Mouse (Mus musculus) cerebellum, adult 2 months (tissue): Measurements from ENCODE around the gene Cog5. TPM values are rescaled to one million over a fixed set of nuclear protein-coding genes. Genes with fewer than 3 reads are reported as not detected.

ENCODE experiments used
- DNase-seq, 2 experiments: peaks; one replicate each; pipeline ENCODE4 v3.0.0; 2021
- H3K27ac ChIP-seq: fragments of 200-500 bp; 2 replicates; pipeline ENCODE4 v1.5.1; 2012; ENCODE audit warnings: low read length, control low read depth, inconsistent platforms; ENCODE audit not compliant: insufficient read depth
- H3K27me3 ChIP-seq: fragments of 200-500 bp; 2 replicates; pipeline ENCODE4 v1.6.1; 2012; ENCODE audit warnings: inconsistent platforms, mild to moderate bottlenecking, low read length, moderate library complexity; ENCODE audit not compliant: control insufficient read depth, insufficient read depth
- H3K4me1 ChIP-seq: fragments of 200-500 bp; 2 replicates; pipeline ENCODE4 v1.6.1; 2011; ENCODE audit warnings: low read length; ENCODE audit not compliant: control insufficient read depth, insufficient read depth
- H3K4me3 ChIP-seq: fragments of 200-500 bp; replicated peaks from 2 replicates; pipeline ENCODE3; 2011; ENCODE audit warnings: mild to moderate bottlenecking, low read depth, low read length, control low read depth; ENCODE audit not compliant: insufficient read depth
- CTCF ChIP-seq: fragments of 200-500 bp; IDR thresholded peaks from 2 replicates; pipeline ENCODE4 v1.5.1; 2011; ENCODE audit warnings: low read depth, mild to moderate bottlenecking, control low read depth, low read length, moderate library complexity, borderline replicate concordance; ENCODE audit not compliant: insufficient read depth
- POLR2A ChIP-seq: fragments of 200-500 bp; IDR thresholded peaks from 2 replicates; pipeline ENCODE4 v1.6.1; 2011; ENCODE audit warnings: low read length, control low read depth, borderline replicate concordance; ENCODE audit not compliant: insufficient read depth
- WGBS: fragments of 180-500 bp; shearing (Covaris S2); methylation state at CpG from one replicate; pipeline ENCODE4 v1.1.7; 2018; 5-methylcytosine and 5-hydroxymethylcytosine counted together
- polyA plus RNA-seq: library from polyadenylated mRNA; depleted of rRNA; stranded (reverse); fragments of >200 nt; gene quantifications from 2 replicates; pipeline ENCODE4 v1.2.3, GENCODE M21; 2012

Cog5 gene
- polyA plus RNA-seq, 1 experiment, result 34.6 TPM

DNA sequence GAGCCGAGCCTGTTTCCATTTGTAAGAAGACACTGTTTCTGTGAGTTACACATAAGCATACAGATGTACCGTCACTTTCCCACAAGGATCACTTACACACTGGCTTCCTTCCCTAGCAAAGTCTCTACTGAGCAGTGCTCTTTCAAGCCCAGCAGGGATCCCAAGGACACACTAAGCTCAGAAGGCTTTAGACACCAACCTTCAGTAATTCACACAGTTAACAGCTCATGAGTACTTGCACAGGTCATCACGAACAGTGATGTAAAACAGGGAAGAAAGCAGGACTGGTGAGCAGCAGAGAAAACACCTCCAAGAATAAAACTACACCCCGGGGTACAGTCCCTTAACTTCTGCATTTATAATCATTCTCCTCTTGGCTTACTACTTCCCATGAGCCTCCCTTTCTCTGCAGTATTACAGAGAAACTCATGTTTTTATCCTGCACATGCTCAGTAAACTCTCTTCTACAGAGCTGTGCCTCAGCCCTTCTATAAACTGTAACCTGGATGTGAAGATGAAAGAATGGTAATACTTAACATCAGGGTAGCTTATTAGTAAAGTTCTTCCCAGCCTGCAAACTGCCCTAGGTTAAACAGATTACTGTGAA lies 283.8 kb downstream of the Cog5 start:
- Histone ChIP-seq H3K27ac (no peak overlapping the region), H3K4me1 (no peaks in the 10 kb centered on the region), H3K4me3 (no peak overlapping the region), H3K27me3 (no peaks in the 10 kb centered on the region)
- DNase-seq, result no peak
- WGBS, result 92% methylated on average over 4 of the region's 4 CpGs
- TF ChIP-seq POLR2A (no peak), CTCF (no peak)

DNA sequence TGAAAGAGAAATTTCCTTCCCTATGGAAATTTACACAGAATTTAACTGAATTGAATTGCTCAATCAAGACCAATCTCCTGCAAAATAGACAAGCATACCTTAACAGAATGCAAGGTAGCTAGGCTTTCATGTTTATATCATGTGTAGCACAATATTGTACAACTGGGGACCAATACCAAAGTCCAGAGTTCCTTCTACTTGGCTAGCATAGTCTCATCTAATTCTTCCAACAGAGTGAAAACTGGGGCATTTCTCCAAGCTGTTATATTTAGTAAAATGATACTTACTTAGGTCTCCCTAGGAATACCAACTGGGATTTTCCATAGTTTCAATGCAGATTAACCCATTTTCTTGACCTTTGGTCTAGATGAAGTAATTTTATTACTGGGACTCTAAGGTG lies 284.4 kb downstream of the Cog5 start:
- no peak for DNase-seq
- H3K4me3 ChIP-seq, result no peak overlapping the region
- H3K4me1 ChIP-seq, result 0 out of 2 replicates have a peak, but pooled peaks cover 2% of the 10 kb centered on the region
- no peak overlapping the region for H3K27ac ChIP-seq
- no peaks in the 10 kb centered on the region for H3K27me3 ChIP-seq
- TF ChIP-seq CTCF, result no peak
- no peak for TF ChIP-seq POLR2A

DNA sequence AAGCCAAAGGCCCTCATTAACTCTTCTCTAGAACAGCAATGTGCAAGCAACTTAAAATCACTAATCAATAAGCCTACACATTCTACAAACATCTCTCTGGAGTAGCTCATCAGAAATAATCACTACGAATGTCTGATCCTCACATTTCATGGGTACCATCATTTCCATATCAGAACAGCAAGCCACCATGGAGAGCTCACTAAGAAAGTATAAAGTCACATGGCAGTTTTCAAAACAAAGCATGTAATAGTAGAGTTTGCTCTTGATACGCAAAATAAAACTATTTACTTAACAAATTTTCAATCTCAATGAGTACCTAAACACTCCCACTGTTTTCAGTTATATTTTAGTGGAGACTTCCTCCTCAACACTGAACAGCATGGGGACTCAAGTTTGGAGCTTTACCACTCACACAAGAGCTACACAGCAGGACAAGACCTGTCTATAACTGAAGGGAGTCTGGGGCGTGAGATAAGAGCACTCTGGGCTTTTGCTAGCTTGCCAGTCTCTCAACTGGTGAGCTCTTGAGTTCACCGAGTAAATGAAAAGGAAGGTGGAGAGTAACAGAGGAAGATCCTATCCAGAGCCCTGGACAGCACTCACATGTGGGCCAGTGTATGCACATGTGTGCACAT lies 288.5 kb downstream of the Cog5 start:
- no peak overlapping the region for H3K27ac ChIP-seq
- 87% methylated on average over 4 of the region's 4 CpGs for WGBS
- H3K27me3 ChIP-seq, result no peaks in the 10 kb centered on the region
- no peak overlapping the region for H3K4me3 ChIP-seq
- TF ChIP-seq POLR2A, result no peak
- TF ChIP-seq CTCF, result no peak
- DNase-seq, result no peak
- H3K4me1 ChIP-seq, result peaks cover 2% of the 10 kb centered on the region; the same call in 1 of the 2 replicates

DNA sequence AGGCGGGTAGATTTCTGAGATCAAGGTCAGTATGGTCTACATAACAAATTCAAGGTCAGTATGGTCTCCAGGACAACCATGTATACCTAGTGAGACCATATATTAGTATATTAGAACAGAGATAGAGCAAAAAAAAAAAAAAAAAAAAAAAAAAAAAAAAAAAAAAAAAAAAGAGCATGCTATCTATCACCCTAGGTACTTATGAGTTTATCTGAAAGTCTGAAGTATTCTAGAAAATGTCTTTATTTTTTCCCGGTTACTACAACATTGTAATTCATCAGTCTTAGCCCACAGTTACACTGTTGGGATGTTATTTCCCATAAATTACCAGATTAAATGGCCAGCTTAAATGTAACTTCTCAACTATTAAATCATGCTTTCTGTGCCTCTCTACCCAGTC lies 289.7 kb downstream of the Cog5 start:
- H3K27me3 ChIP-seq, result no peaks in the 10 kb centered on the region
- WGBS, result 94% methylated on average over 2 of the region's 2 CpGs
- no peak for DNase-seq
- H3K4me3 ChIP-seq, result no peak overlapping the region
- no peak overlapping the region for H3K27ac ChIP-seq
- H3K4me1 ChIP-seq, result peaks cover 2% of the 10 kb centered on the region; the same call in 1 of the 2 replicates
- TF ChIP-seq CTCF (no peak), POLR2A (no peak)

DNA sequence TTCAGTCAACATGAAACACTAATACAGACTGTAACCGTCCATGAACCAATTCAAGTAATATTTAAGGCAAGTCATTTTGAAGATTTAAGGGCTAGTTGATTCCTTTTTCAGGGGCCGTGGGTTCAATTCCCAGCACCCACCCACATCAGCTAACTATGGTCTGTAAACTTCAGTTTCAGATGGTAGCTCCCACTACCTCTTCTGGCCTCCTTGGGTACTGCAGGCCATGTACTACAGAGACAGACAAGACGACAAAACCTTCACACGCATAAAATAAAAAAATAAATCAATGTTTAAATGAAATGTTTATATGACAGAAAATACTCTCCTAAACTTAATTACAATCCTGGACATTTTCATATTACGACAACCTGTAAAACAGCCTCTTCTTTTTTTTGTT lies 292.8 kb downstream of the Cog5 start:
- Histone ChIP-seq H3K4me1 (peaks cover 2% of the 10 kb centered on the region; the same call in 1 of the 2 replicates), H3K4me3 (no peak overlapping the region), H3K27me3 (no peaks in the 10 kb centered on the region), H3K27ac (no peak overlapping the region)
- no peak for TF ChIP-seq POLR2A
- TF ChIP-seq CTCF, result peak; percentile 21; the same call in 1 of the 2 replicates
- WGBS, result 91% methylated on average over 5 of the region's 5 CpGs
- DNase-seq, result peak in 1 of 2 experiments; percentile 26

DNA sequence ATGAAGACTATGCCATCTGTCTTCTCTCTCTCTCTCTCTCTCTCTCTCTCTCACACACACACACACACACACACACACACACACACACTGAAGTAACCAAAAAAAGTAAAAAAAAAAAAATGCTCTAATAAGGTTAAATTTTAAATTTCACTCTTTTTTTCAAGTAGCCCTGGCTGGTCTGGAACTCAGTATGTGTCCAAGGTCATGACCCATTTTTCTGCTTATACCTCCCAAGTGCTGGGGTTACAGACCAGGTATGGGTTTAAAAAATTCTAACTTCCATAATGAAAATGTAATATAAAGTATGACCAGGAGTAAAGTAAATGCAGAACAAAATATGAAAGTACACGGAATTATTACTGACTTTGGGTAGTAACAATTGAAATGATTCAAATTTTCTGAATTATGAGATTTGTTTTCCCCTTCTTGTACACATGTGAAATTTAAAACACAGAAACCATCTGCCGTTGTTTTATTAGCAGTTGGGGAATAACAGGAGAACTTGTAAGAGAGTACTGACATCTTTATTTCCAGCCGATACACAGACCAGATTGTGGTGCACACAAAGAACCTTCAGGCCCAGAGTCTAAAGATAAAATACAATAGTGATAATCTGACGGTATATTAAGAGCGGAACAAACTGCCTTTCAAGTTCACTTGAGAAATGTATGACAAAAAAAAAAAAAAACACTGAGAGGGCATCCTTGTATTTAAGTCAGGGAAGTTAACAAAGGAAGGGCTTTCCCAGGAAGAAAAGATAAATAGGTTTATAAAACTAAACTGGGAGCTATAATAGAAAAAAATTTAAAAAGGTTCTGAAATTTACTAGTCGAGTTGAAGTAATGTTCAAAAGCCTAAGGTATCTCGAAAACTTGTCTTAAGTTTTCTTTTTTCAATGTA lies 293.7 kb downstream of the Cog5 start:
- no peak for DNase-seq
- H3K27me3 ChIP-seq, result no peaks in the 10 kb centered on the region
- peak overlapping the region; percentile 87 for H3K4me3 ChIP-seq
- TF ChIP-seq CTCF (no peak), POLR2A (no peak)
- no peak overlapping the region; the same call in 1 of the 2 replicates for H3K27ac ChIP-seq
- H3K4me1 ChIP-seq, result peaks cover 2% of the 10 kb centered on the region; the same call in 1 of the 2 replicates
- whole genome bisulfite sequencing, result 17% methylated on average over 7 of the region's 7 CpGs

DNA sequence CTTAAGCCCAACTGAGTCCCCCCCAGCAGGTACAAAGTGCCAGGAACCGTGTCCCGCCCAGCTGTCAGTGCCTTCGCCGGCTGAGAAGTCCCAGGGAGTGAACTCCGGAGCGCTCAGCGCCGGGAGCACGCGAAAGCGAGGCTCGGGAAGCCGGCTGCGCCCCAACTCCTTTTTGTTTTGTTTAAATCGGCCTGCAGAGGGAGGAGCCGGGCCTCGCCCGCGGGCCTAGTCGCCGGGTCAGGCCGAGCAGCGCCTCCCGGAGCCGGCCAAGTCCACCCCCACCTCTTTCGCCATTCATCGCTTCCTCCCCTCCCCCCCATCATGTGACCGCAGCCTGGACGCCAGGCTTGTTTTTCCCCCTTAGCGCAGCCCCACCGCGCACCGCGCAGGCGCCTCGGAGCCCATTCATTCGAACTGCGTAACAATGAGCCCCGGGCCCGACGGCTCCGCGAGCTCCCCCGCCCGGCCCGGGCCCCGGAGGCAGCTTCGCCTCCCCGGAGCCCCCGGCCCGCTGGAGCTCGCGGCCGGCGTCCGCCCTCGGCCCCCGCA lies 294.6 kb downstream of the Cog5 start:
- no peaks in the 10 kb centered on the region for H3K27me3 ChIP-seq
- DNase-seq, result peak; percentile 87 to 89
- H3K27ac ChIP-seq, result peak overlapping the region; percentile 80
- H3K4me1 ChIP-seq, result no peaks in the 10 kb centered on the region; the same call in 1 of the 2 replicates
- WGBS, result under 1% methylated on average over 58 of the region's 58 CpGs
- TF ChIP-seq POLR2A (0 out of 2 replicates have a peak, but pooled peaks have one; percentile 15), CTCF (no peak)
- H3K4me3 ChIP-seq, result peak overlapping the region; percentile 87
